Mouse (Mus musculus) right cerebral cortex, postnatal 4 days (tissue): ENCODE measurements around the gene Ggact.

Experiments used
- DNase-seq: peaks from one replicate; pipeline ENCODE4 v3.0.0-alpha.2; 2022

Gene Ggact

GRCm38 (mm10) chr14:122865462-122866129, 48.0 kb downstream of the Ggact start:
- no peak for DNase-seq

GRCm38 (mm10) chr14:122862623-122863022, 50.9 kb downstream of the Ggact start:
- no peak for DNase-seq

DNA sequence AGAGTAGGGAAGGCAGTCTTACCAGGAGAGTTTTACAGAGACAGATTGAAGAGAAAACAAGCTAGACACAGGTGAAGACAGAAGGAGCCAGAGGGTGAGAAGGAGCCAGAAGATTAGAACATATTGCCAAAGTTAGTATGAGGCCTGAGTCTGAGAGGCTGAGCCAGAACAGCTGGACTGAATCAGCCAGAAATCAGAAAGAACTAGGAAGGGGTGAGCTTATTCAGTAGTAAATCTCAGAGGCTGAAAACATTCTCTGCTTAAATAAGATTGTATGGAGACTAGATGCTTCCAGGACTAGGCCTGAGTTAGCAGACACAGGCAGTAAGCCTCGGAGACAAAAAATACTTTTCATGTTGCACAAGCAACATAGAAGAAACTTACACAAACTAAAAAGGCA, 53.8 kb downstream of the Ggact start:
- DNase-seq, result no peak

DNA sequence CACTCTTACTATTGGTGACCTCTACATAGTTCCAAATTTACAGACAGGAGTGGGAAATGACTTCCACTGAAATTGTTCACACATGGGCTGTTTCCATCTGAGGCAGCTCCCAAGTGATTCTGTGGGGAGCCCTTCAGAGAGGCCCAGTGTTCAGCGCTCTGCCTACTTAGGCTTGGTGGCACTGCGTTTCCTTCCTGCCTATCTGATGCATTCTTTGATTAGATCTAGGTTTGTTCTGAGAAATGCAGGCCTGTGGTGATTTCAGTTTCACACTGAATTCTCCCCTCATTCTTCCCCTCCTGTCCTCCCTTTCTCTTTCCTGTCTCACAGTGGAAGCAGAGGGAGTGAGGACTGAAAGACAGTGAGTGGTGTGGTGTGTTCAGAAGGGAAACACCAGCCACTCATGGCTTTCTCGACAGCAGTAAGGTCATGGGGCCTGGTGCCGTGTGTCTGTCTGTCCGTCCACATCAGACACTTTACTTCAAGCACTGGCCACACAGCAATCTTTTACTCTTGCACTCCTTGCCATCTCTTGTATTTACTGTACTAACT, 61.0 kb downstream of the Ggact start:
- no peak for DNase-seq

GRCm38 (mm10) chr14:122837018-122837417, 76.5 kb downstream of the Ggact start:
- DNase-seq, result no peak

DNA sequence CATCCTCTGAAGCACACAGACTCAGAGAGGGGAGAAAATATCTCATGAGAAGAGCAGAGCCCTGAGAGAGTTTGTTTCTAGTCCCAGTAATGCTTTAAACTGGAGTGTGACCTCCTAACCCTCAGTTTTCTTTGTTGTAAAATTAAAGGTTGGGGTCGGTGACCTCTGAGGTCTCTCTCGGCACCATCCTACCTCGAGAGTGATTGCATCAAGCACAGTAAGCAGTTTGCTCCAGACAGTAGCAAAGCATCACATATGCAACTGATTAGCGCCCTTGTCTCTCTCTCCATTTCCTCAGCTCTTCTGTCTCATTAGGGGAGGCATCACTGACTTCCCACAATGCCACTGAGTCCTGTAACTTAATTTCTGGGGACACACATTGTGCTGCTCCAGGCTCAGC, 77.3 kb downstream of the Ggact start:
- no peak for DNase-seq

DNA sequence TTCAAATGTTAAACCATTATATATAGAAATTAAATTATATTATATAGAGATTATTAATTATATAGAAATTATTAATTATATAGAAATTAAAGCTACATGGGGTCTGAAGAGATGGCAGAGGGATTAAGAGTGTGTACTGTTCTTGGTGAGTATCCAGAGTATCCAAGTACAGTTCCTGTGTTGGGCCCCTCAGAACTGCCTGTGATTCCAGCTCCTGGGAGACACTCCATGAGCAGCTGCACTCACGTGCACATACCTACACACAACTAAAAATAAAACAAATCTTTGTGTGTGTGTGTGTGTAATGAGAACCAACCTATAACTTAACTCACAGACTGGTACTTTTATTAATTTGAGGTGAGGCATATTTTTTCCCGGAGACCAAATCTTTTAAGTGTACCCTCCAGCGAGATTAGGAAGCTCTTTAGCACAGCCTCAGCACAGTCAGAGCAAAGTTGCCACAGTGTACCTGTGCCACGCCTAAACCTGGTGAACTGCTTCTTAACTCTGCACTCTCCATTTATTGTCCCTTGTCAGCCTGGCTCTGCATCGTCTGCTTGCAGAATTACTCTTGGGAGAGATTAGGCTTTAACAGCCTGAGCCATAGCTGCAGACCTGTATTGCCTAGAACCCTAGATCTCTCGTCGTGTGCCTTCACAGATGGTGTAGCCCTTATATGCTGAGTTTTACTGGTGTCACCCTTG, 77.9 kb downstream of the Ggact start:
- DNase-seq, result no peak

DNA sequence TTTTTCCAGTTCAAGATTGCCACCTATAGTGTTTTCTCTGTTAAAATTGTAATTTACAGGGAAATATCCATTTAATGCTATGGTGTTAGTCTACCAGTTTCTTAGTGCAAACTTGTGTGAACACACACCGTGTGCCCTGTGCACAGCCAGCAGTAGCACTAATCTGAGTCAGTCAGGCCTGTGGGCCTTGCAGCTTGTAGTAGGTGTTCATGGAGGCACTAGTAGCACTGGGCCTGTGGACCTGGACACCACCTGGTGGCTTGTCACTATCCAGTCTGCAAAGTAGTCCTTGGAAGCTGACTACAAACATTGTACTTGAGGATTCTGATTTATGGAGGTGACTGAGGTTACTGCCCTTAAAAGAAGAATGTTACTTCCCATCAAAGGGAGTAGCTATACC, 78.8 kb downstream of the Ggact start:
- DNase-seq, result no peak

DNA sequence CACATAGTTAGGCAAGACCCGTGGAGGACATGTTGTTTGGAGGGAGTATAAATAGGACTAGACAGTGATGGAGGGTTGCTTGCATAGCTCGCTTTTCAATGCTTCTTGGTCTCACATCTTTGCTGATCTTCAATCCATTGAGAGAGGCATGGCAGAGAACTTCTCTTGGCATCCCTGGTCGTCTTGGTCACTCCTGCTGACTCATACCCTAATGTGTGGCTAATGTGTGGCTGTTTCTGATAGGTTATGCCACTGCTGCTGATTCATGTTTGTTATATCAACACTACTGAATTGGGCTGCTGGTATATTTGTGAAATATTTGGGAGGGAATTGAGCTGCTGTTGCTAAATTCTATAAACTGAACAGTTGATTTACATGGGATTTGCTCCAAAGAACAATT, 79.9 kb downstream of the Ggact start:
- no peak for DNase-seq

- no peak for DNase-seq
Observed at GRCm38 (mm10) chr14:122830433-122830832, 83.1 kb downstream of the Ggact start.

- DNase-seq, result no peak
Observed at GRCm38 (mm10) chr14:122825464-122825863, 88.1 kb downstream of the Ggact start.

DNA sequence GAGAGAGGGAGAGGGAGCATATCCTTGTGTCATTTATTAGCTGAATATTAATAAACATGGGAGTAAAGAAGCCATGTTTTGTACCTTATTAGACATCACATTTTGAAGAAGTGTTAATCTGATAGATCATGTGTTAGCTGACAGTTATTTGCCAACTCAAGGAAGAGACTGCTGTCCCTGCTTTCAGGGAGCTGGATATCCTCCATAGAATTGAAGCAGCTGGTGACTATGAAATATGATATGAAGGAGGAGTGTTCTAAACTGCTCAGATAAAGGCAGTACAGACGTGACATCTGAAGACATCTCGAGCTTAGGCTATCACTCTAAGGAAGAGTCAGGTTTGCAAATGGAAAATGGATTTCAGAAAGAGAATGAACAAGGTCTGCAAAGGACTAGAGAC, 89.8 kb downstream of the Ggact start:
- DNase-seq, result no peak

GRCm38 (mm10) chr14:122821002-122821401, 92.6 kb downstream of the Ggact start:
- DNase-seq, result no peak

DNA sequence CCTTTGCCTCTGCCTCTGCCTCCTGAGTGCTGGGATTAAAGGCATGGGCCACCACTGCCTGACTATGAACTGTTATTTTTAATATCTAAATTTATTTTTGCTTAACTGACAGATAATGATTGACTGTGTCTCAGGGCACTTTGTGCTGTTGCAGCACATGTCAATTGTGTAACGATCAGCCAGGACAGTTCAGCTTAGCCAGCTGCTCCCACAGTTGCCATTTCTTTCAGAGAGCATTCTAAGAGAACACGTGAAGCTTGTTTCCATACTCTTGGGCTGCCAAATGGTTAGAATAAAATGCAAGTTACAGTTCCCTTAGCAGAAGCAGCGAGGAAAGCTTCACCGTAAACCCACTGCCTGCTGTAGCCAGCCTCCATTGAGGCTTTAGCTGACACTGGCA, 113.3 kb downstream of the Ggact start:
- DNase-seq, result no peak

- no peak for DNase-seq
Observed at GRCm38 (mm10) chr14:122793368-122793767, 120.2 kb downstream of the Ggact start.

- no peak for DNase-seq
Observed at GRCm38 (mm10) chr14:122790111-122790510, 123.4 kb downstream of the Ggact start.

GRCm38 (mm10) chr14:122788199-122788598, 125.4 kb downstream of the Ggact start:
- no peak for DNase-seq

DNA sequence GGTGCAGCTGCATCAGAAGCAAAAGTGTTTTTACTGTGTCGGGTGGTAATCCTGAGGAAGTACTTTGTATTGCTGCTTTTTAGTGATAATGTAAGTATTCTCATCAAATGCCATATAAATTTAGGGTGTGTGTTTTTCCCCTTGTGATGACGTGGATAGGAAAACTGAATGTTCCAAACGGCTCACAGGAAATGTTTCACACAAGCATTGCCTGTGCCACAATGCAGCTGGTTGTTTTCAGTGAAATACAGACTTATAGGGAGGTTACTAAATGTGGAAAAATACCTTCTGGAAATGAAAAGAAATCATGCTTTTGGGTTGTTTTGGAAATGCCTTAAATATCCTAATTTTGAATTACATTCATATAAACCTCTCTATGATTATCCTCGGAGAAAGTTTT, 128.9 kb downstream of the Ggact start:
- DNase-seq, result no peak

DNA sequence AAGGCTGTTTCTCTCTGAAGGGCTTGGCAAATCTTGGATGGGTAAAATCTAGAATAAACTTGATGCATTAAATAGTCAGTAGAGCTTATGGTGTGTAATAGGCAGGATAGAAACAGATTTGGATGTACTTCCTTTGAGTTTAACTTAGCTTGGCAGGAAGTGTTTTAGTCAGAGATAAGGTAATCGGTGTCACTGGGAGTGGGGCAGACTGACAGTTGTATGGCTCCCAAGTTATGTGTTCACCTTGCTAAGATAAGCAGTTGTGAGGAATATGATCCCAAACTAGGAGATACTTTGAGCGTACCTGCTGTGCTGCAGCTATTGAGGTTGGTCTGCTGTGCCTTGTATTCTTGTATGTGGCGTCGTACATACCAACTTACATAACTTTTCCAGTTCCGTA, 147.1 kb downstream of the Ggact start:
- DNase-seq, result no peak
